Mouse (Mus musculus): ENCODE data around the gene Inafm1. TPM values are rescaled to one million over a fixed set of nuclear protein-coding genes. Genes with fewer than 3 reads are reported as not detected.
"Not testable (repeated sequence)": the region's sequence is repeated elsewhere in the genome, so short reads cannot be mapped to it uniquely, and the experiment has no call there.

The Inafm1 gene
- total RNA-seq, 1 experiment from 2014 or later: 16.6 TPM

GRCm38 (mm10) chr7:16263015-16263787 is 10.2 kb downstream of the Inafm1 start:
- DNase-seq: peak; percentile 87

- no peak for DNase-seq
Measured at GRCm38 (mm10) chr7:16261097-16261496, 12.3 kb downstream of the Inafm1 start.

DNA sequence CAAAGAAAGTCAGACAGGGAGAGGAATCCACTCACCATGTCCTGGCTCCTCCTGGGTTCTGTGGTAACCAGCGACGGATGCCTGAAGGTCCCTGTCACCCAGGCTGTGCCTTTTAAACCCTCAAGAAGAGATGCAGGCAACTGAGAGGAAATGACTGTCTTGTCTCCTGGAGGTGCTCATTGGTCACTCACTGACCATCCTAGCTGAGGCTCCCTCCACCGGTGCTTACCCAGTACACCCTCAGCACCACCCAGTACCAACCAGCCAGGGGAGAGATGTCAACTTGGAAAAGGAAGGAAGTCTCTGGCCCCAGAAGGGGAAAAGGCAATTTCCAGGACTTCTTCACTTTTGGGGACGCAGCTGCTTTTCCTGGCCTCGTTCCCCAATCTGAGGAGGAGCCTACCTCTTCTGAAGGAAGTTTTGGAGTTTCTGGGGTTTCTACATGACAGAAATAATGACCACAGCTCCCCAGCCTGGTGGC is 14.3 kb downstream of the Inafm1 start, which contains the start of gene C5ar1:
TSS of gene C5ar1 (minus strand) at position 431 of the 481 bp plus-strand sequence.
- DNase-seq: no peak

DNA sequence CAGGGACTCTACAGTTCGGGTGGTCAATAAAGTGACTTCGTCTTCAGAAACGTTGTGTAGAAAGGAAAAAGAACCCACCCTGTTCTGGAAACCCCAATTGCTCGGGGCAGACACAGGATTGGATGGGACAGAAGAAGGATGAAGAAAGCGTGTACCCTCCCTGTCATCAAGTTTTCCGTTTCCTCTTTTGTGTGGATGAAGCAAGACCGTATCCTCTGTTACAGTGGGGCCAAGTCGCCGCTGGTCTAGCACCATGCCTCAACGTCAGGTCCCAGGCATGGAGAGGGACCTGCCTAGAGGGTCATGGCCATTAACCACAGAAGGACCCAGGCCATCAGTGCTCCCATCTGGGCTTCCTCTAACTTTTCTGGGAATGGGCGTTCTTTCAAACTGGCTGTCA is 15.6 kb downstream of the Inafm1 start:
- DNase-seq: no peak

DNA sequence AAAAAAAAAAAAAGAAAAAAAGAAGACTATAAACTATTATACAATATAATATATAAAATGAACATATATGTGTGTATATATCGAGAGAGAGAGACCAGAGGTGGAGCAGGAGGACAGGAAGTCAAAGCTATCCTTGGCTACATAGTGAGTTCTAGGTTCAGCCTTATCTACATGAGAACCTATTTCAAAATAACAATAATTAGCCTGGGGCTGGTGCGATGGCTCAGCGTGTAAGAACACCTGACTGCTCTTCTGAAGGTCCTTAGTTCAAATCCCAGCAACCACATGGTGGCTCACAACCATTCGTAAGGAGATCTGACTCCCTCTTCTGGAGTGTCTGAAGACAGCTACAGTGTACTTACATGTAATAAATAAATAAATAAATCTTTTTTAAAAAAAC is 17.5 kb downstream of the Inafm1 start:
- not testable (repeated sequence) for DNase-seq

- peak; percentile 45 for DNase-seq
Measured at GRCm38 (mm10) chr7:16254195-16254594, 19.2 kb downstream of the Inafm1 start.

DNA sequence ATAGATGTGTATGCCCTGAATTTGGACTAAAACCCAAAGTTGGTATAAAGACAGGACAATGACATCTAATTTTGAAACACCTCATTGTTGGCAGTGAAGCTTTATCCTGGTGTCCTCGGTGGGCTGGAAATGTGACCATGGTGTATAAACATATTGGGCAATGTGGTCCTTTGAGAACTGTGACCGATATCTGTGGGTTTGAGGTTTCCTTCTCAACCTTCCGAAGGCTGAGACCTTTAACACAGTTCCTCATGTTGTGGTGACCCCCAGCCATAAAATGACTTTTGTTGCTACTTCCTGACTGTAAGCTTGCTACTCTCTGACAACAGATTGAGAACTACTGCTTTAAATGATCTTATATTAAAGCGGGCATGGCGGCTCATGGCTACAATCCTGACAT is 22.7 kb downstream of the Inafm1 start:
- no peak for DNase-seq

DNA sequence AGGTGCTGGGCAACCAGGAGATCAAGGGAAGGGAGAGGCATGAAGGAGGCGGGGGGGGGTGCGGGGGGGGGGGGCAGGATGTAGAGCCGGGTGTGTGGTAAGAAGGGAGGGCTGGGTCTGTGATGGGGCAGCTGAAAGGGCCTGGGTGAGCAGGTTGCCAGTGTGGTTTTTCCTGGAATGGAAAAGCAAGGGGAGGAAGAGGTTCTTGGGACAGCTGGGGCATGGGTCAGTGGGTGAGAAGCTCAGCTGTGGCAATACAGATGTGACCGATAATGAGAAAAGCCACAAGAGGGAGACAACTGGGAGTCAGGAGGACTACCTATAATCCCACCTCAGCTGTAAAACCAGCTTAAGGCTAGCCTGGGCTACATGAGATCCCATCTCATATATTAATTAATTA is 27.5 kb downstream of the Inafm1 start:
- DNase-seq: no peak

DNA sequence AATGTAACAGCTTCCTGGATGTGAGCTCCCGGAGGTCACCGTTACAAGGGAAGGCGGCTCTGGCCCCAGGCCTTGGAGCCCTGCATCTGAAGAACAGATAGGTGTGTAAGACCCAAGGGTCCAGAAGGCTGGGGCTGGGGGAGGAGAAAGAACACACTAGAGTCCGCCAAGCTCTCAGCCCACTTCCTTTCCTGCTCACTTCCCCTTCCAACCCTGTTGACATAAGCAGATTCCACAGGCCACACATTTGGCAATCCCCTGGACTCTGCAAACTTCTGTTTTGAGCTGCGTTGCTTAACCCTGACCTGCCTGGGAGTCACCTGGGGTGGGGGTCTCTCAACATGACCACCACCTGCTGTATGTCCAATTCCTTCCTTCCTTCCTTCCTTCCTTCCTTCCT is 29.4 kb downstream of the Inafm1 start, which contains the start of gene C5ar2:
TSS of gene C5ar2 (minus strand) at position 88 of the 400 bp plus-strand sequence.
- DNase-seq: no peak

DNA sequence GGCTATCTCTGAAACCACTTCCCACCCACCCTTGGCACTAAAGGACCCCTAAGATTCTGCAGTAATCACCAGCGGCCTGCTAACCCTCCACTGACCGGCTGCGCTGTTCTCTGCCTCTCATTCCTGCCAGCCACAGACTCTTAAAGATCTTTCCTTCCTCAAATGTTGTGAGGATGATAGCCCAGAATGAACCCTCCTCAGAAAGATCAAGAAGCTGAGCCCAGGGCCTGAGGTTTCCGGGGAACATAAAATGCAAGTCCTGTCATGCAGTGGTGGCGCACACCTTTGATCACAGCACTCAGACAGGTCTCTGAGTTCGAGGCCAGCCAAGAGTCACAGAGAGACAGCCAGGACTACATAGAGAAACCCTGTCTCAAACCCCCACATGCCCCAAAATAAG is 31.2 kb downstream of the Inafm1 start:
- no peak for DNase-seq

- DNase-seq: no peak
Measured at GRCm38 (mm10) chr7:16241787-16242186, 31.6 kb downstream of the Inafm1 start.

DNA sequence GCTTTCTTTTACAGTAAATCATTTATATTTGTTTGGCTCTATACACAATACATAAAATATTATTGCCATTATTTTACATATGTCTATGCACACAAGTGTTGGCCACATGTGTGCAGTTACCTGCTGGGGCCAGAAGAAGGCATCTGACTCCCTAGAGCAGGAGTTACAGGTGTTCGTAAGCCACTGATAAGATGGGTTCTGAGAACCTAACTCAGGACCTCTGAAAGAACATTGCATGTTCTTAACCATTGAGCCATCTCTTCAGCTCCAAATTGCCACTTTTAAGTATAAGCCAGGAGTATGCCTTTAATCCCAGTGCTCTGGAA is 32.5 kb downstream of the Inafm1 start:
- no peak for DNase-seq

- no peak for DNase-seq
Measured at GRCm38 (mm10) chr7:16240281-16240977, 33.0 kb downstream of the Inafm1 start.

GRCm38 (mm10) chr7:16239554-16239997 is 33.8 kb downstream of the Inafm1 start:
- DNase-seq: peak; percentile 53

- no peak for DNase-seq
Measured at GRCm38 (mm10) chr7:16229869-16230268, 43.5 kb downstream of the Inafm1 start.

Other genes starting within 250 kb of the Inafm1 start
- gene Bicra, start 225.7 kb downstream of the Inafm1 start, total RNA-seq (2021): 16.1 and 16.7 TPM in 2 replicates
- 0.07 and 0.08 TPM in 2 replicates for gene Zfp541, start 211.8 kb downstream of the Inafm1 start, total RNA-seq (2021)
- 117 and 128 TPM in 2 replicates for gene Napa, start 175.2 kb downstream of the Inafm1 start, total RNA-seq (2021)
- 22.3 and 24.7 TPM in 2 replicates for gene Kptn, start 153.7 kb downstream of the Inafm1 start, total RNA-seq (2021)
- 3.6 and 4.1 TPM in 2 replicates for gene Slc8a2, start 143.8 kb downstream of the Inafm1 start, total RNA-seq (2021)
- 9.4 and 16.2 TPM in 2 replicates for gene Meis3, start 98.5 kb downstream of the Inafm1 start, total RNA-seq (2021)
- gene Dhx34, start 51.6 kb downstream of the Inafm1 start, total RNA-seq (2021): 12.3 and 13.7 TPM in 2 replicates
- gene C5ar2, start 29.5 kb downstream of the Inafm1 start, total RNA-seq (2021): 0.37 and 0.75 TPM in 2 replicates
- gene C5ar1, start 14.1 kb downstream of the Inafm1 start, total RNA-seq (2021): 3.3 and 5.5 TPM in 2 replicates
- gene Ccdc9, start 13.2 kb upstream of the Inafm1 start, total RNA-seq (2021): 68.1 and 75.4 TPM in 2 replicates
- gene Bbc3, start 34.8 kb upstream of the Inafm1 start, total RNA-seq (2021): 5.8 and 11.6 TPM in 2 replicates
- gene Sae1, start 114.2 kb upstream of the Inafm1 start, total RNA-seq (2021): 62.3 and 72.1 TPM in 2 replicates
- gene Zc3h4, start 127.3 kb upstream of the Inafm1 start, total RNA-seq (2021): 37.4 and 48.5 TPM in 2 replicates
- gene Tmem160, start 179.2 kb upstream of the Inafm1 start, total RNA-seq (2021): 46.2 and 49.2 TPM in 2 replicates
- gene Npas1, start 204.1 kb upstream of the Inafm1 start, total RNA-seq (2021): not detected in 2 replicates

Data from adrenal gland, postnatal 14 days (tissue).